In the genomic region with DNA sequence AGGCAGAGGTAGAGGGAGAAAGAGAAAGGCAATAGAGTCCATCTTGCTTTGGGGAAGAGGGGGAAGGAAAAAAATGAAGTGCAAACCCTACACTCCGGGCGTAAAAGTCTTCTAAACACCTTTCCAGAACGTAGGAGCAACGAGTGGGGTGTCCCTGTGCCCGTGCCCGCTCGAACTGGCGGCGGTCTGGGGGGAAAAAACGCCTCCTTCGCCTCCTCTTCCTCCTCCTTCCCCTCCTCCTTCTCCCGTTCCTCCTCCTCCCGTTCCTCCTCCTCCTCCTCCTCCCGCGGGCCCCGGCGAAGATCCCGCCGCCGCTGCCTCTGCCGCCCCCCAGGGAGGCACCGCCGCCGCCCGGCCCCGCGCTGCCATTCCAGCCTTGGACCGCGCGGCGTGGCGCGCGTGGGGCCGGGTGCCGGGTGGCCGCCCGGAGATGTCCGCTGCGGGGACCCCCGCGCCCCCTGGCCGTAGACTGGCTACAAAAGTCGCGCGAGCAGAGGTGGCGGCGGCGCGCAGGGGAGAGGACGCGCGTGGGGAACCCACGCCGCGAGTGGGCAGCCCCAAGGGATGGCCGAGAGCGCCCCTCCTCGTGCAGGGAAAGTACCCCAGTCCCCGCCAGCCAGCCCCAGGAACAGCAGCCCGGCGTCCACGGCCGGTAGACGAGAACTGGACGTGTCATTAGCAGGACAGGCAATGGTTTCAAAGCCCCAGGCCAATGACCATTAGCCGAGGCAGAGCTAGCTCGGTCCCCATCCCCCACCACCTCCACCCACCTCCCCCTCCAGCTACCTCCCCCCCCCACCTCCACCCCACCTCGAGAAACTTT, we compare ENCODE assay signal across 8 mouse cellular contexts. TPM values are rescaled to one million over a fixed set of nuclear protein-coding genes. Genes with fewer than 3 reads are reported as not detected.
DNase-seq lines count a peak whose midpoint lies in the region; ATAC-seq and TF ChIP-seq lines count a peak whose summit lies in the region.

No protein-coding gene starts in this region.

- peak; percentile 63 for DNase-seq in adipocyte (ENCODE audit: low spot score)
- DNase-seq in cerebellum, adult 2 months = peak; percentile 41 to 55
- peak; percentile 14 to 34 for DNase-seq in frontal cortex, postnatal 10 days (ENCODE audit: low spot score in 2 of 2)
- DNase-seq in left cerebral cortex, postnatal 36 days (ENCODE audit: low spot score in 2 of 2) = peak; percentile 34 to 39
- peak; percentile 58 for DNase-seq in mesoderm, embryonic 11.5 days (ENCODE audit: low read depth, low spot score)
- peak; percentile 42 for DNase-seq in right cerebral cortex, postnatal 25 days

- no peaks in the 10 kb centered on the region for H3K36me3 ChIP-seq in hindbrain, embryonic 15.5 days

- H3K9ac ChIP-seq in hindbrain, embryonic 15.5 days = peak overlapping the region; percentile 85

- H3K27me3 ChIP-seq in cerebellum, adult 2 months (ENCODE audit: control insufficient read depth, insufficient read depth, low read length) = no peaks in the 10 kb centered on the region
- no peaks in the 10 kb centered on the region for H3K27me3 ChIP-seq in hindbrain, embryonic 15.5 days

- peaks cover 3% of the 10 kb centered on the region; the same call in 1 of the 2 replicates for H3K4me1 ChIP-seq in cerebellum, adult 2 months (ENCODE audit: control insufficient read depth, insufficient read depth, low read length)
- peaks cover 14% of the 10 kb centered on the region for H3K4me1 ChIP-seq in hindbrain, embryonic 15.5 days (replicated peaks)

- H3K4me2 ChIP-seq in hindbrain, embryonic 15.5 days = peak overlapping the region; percentile 95

- under 1% methylated on average over 67 of the region's 69 CpGs for WGBS in cerebellum, adult 2 months
- under 1% methylated on average over 67 of the region's 69 CpGs for WGBS in hindbrain, embryonic 15.5 days

- H3K9me3 ChIP-seq in hindbrain, embryonic 15.5 days = no peaks in the 10 kb centered on the region

- no peak for TF ChIP-seq CTCF in cerebellum, adult 2 months (IDR thresholded peaks at IDR 0.05; ENCODE audit: borderline replicate concordance, insufficient read depth, low read depth, low read length)

- peak; percentile 27 for ATAC-seq in hindbrain, embryonic 15.5 days (ENCODE audit: low FRiP score, low read depth)
- ATAC-seq in inflammation-experienced regulatory T-cells, adult 6 months = no peak

- H3K27ac ChIP-seq in cerebellum, adult 2 months (ENCODE audit: insufficient read depth, low read length) = no peak overlapping the region
- peak overlapping the region; percentile 54 for H3K27ac ChIP-seq in hindbrain, embryonic 15.5 days (replicated peaks)

- intact Hi-C loops in left cerebral cortex, postnatal 36 days (cut with DNase I) = loop anchor here (2.0 to 5.0 kb wide), 3 partner anchors 49 to 573 kb away; no protein-coding TSS in a partner anchor

- H3K4me3 ChIP-seq in cerebellum, adult 2 months (replicated peaks; ENCODE audit: insufficient read depth, low read depth, low read length) = peak overlapping the region; percentile 93
- H3K4me3 ChIP-seq in hindbrain, embryonic 15.5 days = peak overlapping the region; percentile 89

- TF ChIP-seq POLR2A in cerebellum, adult 2 months (IDR thresholded peaks at IDR 0.05; ENCODE audit: borderline replicate concordance, insufficient read depth, low read length) = no peak

RNA-seq across cellular contexts. Expression of a gene that starts 2.3 kb away (rescaled TPM):
- 11.8 and 12.0 TPM in 2 replicates for polyA plus RNA-seq in cerebellum, adult 2 months (2012; rRNA removed)
- polyA plus RNA-seq in hindbrain, embryonic 15.5 days (2015; fragmentation: Nextera tagmentation; extraction: Ambion mirVana) = 20.4 and 21.9 TPM in 2 replicates
- total RNA-seq in left cerebral cortex, postnatal 36 days (2021) = 10 to 100 TPM; 18.6 to 22.9 TPM
- 10 to 100 TPM; 35.6 to 55.1 (median 54.8) TPM for polyA plus RNA-seq in inflammation-experienced regulatory T-cells, adult 6 months (2017; shearing (Covaris generic))
